Mouse (Mus musculus): ENCODE data around the gene Nsg1. TPM values are rescaled to one million over a fixed set of nuclear protein-coding genes. Genes with fewer than 3 reads are reported as not detected.

Gene Nsg1
- total RNA-seq, 4 experiments from 2014 or later = 46.7 to 97.5 (median 70.7) TPM

- DNase-seq = no peak
Observed at GRCm38 (mm10) chr5:38140893-38141292, 18.8 kb downstream of the Nsg1 start.

- no peak for DNase-seq
Observed at GRCm38 (mm10) chr5:38137163-38137562, 22.5 kb downstream of the Nsg1 start.

GRCm38 (mm10) chr5:38136247-38136646, 23.5 kb downstream of the Nsg1 start:
- DNase-seq = no peak

GRCm38 (mm10) chr5:38129339-38129738, 30.4 kb downstream of the Nsg1 start:
- DNase-seq = no peak

- no peak for DNase-seq
Observed at GRCm38 (mm10) chr5:38126519-38127306, 33.0 kb downstream of the Nsg1 start.

- DNase-seq = no peak
Observed at GRCm38 (mm10) chr5:38121699-38122098, 38.0 kb downstream of the Nsg1 start.

- DNase-seq = no peak
Observed at GRCm38 (mm10) chr5:38119268-38119667, 40.4 kb downstream of the Nsg1 start.

GRCm38 (mm10) chr5:38117056-38117455, 42.7 kb downstream of the Nsg1 start:
- no peak for DNase-seq

GRCm38 (mm10) chr5:38114526-38114925, 45.2 kb downstream of the Nsg1 start:
- DNase-seq = no peak

GRCm38 (mm10) chr5:38106807-38107206, 52.9 kb downstream of the Nsg1 start:
- DNase-seq = no peak

- no peak for DNase-seq
Observed at GRCm38 (mm10) chr5:38106080-38106697, 53.5 kb downstream of the Nsg1 start.

GRCm38 (mm10) chr5:38102945-38103344, 56.8 kb downstream of the Nsg1 start:
- DNase-seq = no peak

GRCm38 (mm10) chr5:38099139-38099676, 60.5 kb downstream of the Nsg1 start:
- no peak for DNase-seq

- DNase-seq = no peak
Observed at GRCm38 (mm10) chr5:38097501-38098093, 62.1 kb downstream of the Nsg1 start.

GRCm38 (mm10) chr5:38094331-38094730, 65.4 kb downstream of the Nsg1 start:
- DNase-seq = no peak

- no peak for DNase-seq
Observed at GRCm38 (mm10) chr5:38091966-38092304, 67.8 kb downstream of the Nsg1 start.

- DNase-seq = no peak
Observed at GRCm38 (mm10) chr5:38091046-38091965, 68.4 kb downstream of the Nsg1 start.

GRCm38 (mm10) chr5:38090581-38090980, 69.1 kb downstream of the Nsg1 start:
- no peak for DNase-seq

- DNase-seq = no peak
Observed at GRCm38 (mm10) chr5:38090111-38090510, 69.6 kb downstream of the Nsg1 start.

Measured in adrenal gland, adult 8-10 months (tissue).